Mouse (Mus musculus) heart, postnatal 0 days (tissue): ENCODE data around the gene Kif18b.

Source experiments
- CTCF ChIP-seq: IDR thresholded peaks from 2 replicates; pipeline ENCODE4 v1.5.1; 2016; ENCODE audit warnings: antibody characterized with exemption, control low read depth, low read depth
- EP300 ChIP-seq: IDR thresholded peaks from 2 replicates; pipeline ENCODE4 v1.6.1; 2016; ENCODE audit warnings: antibody characterized with exemption, low read depth

DNA sequence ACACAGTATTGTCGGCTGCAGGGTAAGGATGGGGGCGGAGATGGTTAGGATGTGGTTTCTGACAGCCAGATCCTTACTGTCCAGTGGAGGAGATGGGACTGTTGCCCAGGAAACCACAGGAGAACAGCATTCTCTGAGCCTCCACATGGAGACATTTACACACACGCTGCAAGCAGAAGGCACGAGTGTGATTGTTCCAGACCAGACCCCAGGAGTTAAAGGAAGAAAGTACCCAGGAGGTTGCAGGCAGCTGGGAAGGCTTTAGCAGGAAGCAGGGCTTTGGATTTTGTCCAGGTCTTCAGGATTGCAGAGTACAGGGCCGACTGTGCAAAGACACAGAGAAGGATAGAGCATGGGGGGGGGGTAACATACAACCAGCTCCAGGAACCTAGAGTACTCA lies 46.7 kb upstream of the Kif18b start:
- TF ChIP-seq CTCF = no peak
- no peak for TF ChIP-seq EP300
